Mouse (Mus musculus) WW6 (cell line): ENCODE results near the gene Hpse2.

Experiments used
- DNase-seq: peaks from one replicate; pipeline ENCODE4 v3.0.0-alpha.2; 2013; ENCODE audit warnings: low read depth, low spot score

The Hpse2 gene

GRCm38 (mm10) chr19:42779531-42780155 is 608.5 kb downstream of the Hpse2 start, which contains the start of gene Hps1:
TSS of gene Hps1 (minus strand) at chr19:42779978.
- DNase-seq, result peak; percentile 76

GRCm38 (mm10) chr19:42777801-42778200 is 610.4 kb downstream of the Hpse2 start:
- no peak for DNase-seq

DNA sequence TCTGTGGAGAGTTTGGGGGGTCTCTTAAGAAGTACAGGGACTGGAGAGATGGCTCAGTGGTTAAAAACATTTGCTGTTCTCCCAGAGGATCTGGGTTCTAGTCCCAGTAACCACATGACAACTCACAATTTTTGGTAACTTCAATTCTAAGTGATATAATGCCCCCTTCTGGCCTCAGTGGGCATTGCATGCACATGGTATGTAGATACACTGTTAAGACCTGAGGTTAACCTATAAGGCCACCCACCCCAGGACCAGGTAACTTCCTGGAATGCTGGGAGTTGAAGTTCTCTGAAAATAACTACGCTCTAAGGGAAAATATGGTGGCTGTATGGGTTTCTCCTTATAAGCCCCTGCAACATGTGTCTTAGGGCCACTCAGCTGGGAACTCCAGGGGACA is 611.3 kb downstream of the Hpse2 start:
- DNase-seq, result no peak

GRCm38 (mm10) chr19:42770141-42770872 is 617.8 kb downstream of the Hpse2 start:
- DNase-seq, result no peak

GRCm38 (mm10) chr19:42769648-42770047 is 618.5 kb downstream of the Hpse2 start:
- DNase-seq, result no peak

DNA sequence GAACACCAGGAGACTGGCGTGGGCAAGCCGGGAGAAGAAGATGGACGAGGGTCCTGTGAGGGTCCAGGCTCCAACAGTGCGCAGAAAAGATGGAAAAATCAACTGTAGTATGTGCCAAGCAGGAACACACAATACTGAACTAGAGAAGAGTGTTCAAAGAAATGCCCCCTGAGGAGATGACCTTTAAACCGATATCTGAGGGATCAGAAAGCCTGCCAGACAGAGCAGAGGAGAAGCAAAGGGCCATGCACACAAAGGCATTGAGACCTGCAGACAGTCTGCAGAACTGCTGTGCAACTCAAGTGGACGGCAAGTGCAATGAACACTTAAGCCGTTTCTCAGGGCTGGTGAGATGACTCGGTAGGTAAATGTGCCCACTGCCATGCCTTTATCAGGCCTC is 620.8 kb downstream of the Hpse2 start:
- DNase-seq, result no peak

DNA sequence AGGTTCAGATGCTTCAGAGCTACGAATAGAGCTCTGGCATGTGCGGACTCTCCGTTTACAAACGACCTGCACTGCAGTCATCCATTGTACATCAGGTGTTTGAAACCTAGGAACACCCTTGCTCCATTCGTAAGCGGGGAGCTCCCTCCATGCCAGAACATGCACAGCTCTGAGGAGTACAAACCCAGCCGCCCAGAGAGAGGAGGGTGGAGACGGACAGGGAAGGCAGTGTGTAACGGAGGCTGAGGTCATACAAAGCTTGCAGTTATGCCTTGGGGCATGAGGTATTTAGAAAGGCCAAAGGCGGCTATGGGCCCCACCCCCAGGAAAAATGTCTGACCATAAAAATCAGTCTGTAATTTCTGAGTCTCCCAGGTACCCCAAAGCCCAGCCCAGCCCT is 623.8 kb downstream of the Hpse2 start:
- DNase-seq, result no peak

GRCm38 (mm10) chr19:42756671-42757070 is 631.5 kb downstream of the Hpse2 start:
- DNase-seq, result no peak

DNA sequence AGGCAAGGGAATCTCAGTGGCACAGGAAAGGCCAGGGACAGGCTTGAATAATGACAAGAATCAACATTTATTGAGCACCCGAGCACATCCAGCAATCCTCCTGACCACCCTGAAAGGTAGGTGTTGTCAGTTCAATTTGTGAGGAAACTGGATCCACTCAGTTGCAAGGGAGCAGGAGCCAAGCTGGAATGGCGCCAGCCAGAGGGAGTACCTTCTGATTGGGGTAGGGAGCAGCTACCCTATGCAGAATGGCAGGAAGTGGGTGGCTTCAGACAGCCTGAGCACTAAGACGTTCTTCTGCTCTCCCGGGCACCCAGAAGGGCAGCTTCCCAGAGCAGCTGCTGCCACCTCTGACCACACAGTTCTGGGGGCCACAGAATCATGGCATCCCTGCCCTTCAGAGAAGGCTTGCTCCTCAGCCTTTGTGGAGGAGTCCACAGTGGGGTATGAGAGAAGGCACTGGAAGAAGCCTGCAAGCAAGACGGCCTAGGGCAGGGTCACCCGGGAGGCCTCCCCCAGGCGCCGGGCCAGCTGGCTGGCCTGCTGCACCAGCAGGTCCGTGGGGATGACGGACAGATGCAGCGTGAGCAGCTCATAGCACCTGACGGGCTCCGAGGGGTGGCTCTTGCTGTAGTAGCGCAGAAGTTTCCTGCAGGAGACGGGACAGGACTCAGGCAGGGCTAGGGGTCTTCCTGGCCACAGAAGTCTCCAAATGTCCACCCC is 632.8 kb downstream of the Hpse2 start:
- DNase-seq, result no peak

- no peak for DNase-seq
These were observed 634.8 kb downstream of the Hpse2 start for GRCm38 (mm10) chr19:42753141-42753917.

- peak; percentile 50 for DNase-seq
These were observed 635.7 kb downstream of the Hpse2 start, which contains the start of gene Pyroxd2 for GRCm38 (mm10) chr19:42752363-42752931. TSS of gene Pyroxd2 (minus strand) at chr19:42752775.

- no peak for DNase-seq
These were observed 638.0 kb downstream of the Hpse2 start for GRCm38 (mm10) chr19:42750196-42750595.

- DNase-seq, result no peak
These were observed 641.5 kb downstream of the Hpse2 start for GRCm38 (mm10) chr19:42746702-42747101.

- no peak for DNase-seq
These were observed 642.3 kb downstream of the Hpse2 start for GRCm38 (mm10) chr19:42745869-42746224.

GRCm38 (mm10) chr19:42745084-42745868 is 642.9 kb downstream of the Hpse2 start:
- DNase-seq, result no peak

DNA sequence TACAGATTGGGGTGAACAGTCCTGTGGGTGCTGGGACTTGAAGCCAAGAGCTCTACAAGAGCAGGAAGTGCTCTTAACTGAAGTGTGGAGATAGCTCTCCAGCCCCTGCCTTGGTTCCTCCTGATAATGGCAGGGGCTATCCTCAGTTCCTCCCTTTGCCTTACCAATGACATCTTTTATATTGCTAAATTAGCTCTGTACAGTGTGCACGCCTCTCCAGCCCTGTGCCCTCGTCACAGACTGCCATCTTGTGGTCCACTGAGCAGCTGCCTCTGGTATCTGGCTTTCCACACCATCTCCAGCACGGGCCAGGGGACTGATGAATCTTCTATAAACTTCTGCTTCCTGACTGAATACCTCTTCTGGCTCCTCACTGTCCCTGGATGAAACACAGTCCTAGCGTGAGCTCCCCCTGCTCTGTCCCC is 644.0 kb downstream of the Hpse2 start:
- DNase-seq, result no peak

DNA sequence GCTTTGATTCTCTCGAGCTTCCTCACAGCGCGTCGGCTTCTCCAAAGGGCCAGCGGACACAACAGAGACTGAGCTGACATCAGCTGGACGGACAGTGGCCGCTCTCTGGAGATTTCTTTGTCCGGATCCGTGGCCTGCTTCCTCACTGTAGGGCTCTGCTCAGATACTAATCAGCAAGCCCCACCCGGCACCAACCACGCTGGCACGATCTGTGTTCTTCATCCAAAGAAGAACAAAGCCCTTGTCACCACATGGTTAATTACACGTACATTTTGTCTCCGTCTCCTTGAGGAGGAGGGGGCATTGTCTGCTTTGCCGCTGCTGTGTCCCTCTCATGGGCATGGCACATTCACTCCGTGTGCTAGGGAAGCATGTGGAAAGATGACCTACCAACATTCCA is 644.9 kb downstream of the Hpse2 start:
- DNase-seq, result no peak

GRCm38 (mm10) chr19:42741884-42742283 is 646.3 kb downstream of the Hpse2 start:
- no peak for DNase-seq

GRCm38 (mm10) chr19:42740163-42740899 is 647.8 kb downstream of the Hpse2 start:
- DNase-seq, result no peak

DNA sequence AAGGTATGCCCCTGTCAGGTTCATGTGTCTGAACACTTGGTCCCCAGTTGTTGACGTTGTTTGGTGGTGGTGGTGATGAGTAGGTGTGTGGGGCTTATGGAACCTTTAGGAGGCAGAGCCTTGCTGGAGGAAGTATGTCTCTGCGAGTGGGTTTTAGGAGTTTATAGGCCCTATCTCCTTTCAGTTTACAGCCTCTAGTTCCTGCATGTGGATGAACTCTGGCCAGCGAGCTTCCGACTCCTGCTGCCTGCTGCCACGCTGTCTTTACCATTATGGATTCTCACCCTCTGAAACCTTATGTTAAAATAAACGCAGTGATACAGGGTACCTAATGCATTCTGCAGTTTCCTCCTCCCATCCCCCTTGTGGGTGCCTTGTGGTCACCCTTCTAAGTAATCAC is 648.4 kb downstream of the Hpse2 start:
- DNase-seq, result no peak
